Mouse (Mus musculus) adrenal gland, postnatal 25 days (tissue): ENCODE measurements around the gene Hnrnpab. TPM values are rescaled to one million over a fixed set of nuclear protein-coding genes. Genes with fewer than 3 reads are reported as not detected.
"Not testable (repeated sequence)": the region's sequence is repeated elsewhere in the genome, so short reads cannot be mapped to it uniquely, and the experiment has no call there.

Experiments used
- DNase-seq: peaks from one replicate; pipeline ENCODE4 v3.0.0; 2021; ENCODE audit warnings: mixed read lengths
- total RNA-seq: library from RNA; stranded (reverse); gene quantifications from 2 replicates; pipeline ENCODE4 v1.2.3, GENCODE M21; 2021

The Hnrnpab gene
- total RNA-seq, 1 experiment from 2014 or later, result 304 TPM

- no peak for DNase-seq
Measured at GRCm38 (mm10) chr11:51635127-51635524, 28.5 kb upstream of the Hnrnpab start.

- no peak for DNase-seq
Measured at GRCm38 (mm10) chr11:51633721-51634120, 27.1 kb upstream of the Hnrnpab start.

DNA sequence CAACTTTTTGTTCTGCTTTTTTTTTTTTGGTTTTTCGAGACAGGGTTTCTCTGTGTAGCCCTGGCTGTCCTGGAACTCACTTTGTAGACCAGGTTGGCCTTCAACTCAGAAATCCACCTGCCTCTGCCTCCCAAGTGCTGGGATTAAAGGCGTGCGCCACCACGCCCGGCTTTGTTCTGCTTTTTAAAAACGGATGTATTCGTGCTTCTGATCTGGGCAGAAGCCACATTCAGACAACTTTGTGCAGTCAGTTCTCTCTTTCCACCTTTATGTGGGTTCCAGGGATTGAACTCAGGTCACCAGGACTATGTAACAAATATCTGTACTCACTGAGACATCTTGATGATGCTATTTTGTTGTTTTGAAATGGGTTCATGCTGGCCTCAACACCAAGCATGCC, 26.6 kb upstream of the Hnrnpab start:
- not testable (repeated sequence) for DNase-seq

GRCm38 (mm10) chr11:51632130-51632753, 25.6 kb upstream of the Hnrnpab start:
- DNase-seq, result no peak

GRCm38 (mm10) chr11:51629651-51630314, 23.1 kb upstream of the Hnrnpab start:
- DNase-seq, result no peak

DNA sequence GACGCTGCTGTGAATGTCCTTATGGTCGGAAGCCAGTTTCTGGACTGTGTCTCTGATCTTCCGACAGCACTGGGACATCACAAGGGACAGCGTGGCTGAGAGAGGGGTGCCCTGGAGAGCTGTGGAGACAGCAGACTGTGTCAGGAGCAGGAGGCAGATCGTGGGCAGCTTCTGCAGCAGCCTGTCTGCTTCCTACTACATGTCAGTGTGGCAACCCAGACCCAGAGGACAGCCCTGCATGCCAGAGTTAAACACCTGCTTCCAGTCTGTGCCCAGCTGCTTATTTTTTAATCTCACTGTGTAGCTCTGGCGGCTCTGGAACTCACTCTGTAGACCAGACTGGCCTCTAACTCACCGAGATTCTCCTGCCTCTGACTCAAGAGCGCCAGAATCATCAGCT, 21.3 kb upstream of the Hnrnpab start:
- no peak for DNase-seq

DNA sequence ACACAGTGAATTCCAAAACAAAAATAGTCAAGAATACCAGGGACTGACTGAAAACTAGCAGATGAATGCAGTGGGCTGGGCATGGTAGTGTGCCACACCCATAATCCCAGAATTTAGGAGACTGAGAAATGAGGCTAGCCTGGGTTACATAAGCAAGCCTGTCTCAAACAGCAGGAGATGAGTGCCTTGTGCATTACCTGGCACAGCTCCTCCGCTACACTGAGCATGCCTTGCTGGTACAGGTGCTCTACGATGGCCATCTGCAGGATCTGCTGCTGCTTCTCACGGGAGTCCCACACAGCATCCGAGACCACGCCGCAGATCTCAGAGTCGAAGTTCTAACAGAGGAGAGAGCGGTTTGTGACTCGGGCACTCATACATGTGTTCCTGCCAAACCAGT, 20.8 kb upstream of the Hnrnpab start:
- no peak for DNase-seq

GRCm38 (mm10) chr11:51625187-51625820, 18.7 kb upstream of the Hnrnpab start:
- DNase-seq, result no peak

DNA sequence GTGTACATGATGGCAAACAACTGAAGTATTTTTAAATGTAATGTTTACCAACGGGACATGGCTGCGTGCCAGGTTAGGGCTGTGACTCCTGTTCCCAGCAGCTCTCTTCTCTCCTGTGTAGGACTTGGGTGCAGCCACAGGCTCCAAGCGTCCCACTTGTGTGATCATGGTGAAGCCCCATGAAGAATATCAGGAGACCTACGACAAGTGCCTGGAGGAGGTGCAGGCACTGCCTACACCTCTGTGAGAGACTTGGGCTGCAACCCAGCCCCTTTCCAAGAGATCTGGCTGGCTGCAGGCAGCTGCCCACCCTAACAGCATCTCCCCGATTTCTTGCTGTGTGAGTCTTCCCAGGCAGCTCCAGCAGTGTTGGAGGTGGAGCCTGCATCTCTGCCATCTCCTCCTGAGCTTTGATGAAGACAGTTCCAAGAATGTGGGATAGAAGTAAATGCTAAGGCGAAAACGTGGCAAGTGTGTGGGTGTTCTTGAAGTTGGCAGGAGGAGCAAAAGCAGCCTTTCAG, 16.4 kb upstream of the Hnrnpab start:
- DNase-seq, result no peak

- no peak for DNase-seq
Measured at GRCm38 (mm10) chr11:51621776-51622175, 15.1 kb upstream of the Hnrnpab start.

DNA sequence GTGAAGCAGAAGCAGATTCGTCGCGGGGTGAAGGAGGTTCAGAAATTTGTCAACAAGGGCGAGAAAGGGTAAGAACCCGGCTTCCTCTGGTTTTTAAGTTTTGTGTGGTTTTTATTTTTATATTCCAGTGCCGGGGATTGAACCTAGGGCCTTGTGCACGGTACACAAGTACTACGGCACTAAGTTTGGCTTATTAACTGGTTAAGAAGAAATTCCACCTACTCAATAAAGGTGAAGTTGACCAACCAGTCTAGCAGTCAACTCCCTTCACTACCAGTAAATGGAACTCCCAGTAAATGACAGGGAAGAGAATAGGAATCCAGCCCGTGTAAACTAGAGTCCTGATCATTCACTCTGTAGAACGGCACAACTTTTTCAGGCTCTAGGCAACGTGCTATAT, 13.4 kb upstream of the Hnrnpab start:
- no peak for DNase-seq

DNA sequence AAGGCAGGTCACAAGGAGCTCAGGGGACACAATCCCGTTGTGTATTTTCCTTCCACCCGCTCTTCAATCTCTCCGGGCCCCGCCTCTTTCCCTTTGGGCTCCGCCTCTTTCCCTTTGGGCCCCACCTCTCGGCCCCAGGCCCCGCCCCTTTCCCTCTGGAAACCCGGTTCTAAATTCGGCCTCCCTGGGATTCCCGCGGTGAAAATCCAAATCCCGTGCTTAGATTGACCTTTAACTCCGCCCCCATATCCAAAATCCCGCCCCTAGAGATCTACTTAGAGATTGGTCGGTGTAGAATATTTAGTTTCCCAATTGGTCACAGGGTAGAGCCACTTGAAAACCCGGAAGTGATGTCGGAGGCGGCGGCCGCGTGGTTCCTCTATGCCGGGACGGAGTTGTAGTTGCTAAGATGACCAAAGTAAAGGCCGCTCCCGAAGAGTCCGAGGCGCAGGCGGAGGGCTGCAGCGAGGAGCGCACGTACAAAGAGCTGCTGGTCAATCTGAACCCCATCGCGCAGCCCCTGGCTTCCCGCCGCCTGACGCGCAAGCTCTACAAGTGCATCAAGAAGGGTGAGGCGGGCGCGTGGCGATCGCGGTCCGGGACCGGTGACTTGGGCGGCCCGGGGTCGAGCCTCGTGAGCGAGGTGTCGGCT, 12.9 kb upstream of the Hnrnpab start, which contains the start of gene Nhp2:
Gene Nhp2 (plus strand): TSS at position 327 of the 652 bp plus-strand sequence.
- DNase-seq, result peak; percentile 93

DNA sequence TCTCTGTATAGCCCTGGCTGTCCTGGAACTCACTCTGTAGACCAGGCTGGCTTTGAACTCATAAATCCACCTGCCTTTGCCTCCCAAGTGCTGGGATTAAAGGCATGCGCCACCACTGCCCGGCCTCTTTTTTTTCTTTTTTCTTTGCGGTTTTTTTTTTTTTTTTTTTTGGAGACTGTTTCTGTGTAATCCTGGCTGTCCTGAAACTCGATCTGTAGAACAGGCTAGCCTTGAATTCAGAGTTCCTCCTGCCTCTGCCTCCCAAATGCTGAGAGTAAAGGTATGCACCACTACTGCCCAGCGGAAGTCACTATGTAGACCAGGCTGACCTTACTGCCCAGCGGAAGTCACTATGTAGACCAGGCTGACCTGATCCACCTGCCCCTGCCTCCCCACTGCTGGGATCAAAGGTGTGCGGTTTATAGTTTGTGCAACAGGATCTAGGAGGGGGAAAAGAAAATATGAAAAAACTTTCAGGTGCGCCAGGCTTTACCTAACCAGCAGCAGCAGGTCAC, 12.3 kb upstream of the Hnrnpab start:
- no peak for DNase-seq

DNA sequence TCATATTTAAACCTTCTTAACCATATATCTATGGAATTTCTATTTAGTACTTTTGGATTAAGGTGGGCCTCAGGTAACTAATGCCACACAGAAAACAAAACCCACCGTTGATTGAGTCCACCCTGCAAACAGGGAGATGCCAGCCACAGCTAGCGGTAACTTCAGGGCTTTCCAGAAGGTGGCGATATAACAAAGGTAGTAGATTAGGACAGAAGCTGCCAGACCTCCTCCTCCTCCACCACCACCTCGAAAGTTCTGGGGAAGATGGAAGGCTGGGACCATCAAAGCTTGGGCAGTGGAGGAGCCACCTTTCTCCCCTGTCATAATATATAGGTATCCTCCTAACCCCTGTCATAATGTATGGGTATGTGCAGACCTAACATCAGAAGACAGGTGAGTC, 11.0 kb upstream of the Hnrnpab start:
- peak; percentile 50 for DNase-seq

GRCm38 (mm10) chr11:51616113-51616512, 9.5 kb upstream of the Hnrnpab start:
- DNase-seq, result not testable (repeated sequence)

DNA sequence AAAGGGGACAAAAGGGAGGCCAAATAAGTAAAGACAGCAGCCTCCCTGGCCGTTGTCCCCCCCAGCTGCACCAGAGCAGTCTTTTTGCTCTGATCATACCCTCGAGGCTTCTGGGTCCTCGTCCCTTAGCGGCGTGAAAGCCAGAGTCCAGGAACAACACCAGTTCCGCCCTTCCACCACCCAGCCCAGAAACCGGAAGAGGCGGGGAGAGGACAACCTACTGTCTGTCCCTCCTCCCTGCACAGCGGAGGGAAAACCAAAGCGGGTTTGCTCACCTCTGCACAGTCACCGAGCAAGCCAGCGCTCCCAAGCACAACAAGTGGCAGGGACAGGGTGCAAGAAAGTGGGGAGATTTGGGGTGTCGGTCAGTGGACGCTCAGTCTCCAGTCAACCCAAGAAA, 9.0 kb upstream of the Hnrnpab start:
- peak; percentile 76 for DNase-seq

GRCm38 (mm10) chr11:51615129-51615528, 8.5 kb upstream of the Hnrnpab start:
- DNase-seq, result no peak

DNA sequence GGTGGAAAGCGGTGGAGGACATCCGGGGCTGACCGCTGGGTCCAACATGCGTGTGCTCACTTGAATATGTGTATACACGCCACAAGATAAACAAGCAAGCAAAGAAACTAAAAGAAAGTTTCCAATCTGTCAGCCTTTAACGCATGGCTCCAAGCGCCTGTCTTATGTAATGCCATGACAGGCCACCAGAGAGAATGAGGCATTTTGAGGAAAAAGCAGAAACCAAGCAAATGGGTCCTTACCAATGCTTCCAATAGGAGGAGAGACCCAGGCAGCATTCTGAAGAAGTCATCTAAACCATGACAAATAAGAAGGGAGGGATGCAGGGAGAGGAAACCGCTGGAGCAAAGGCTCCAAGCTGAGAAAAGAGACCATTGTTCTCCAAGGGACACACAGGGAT, 7.6 kb upstream of the Hnrnpab start:
- DNase-seq, result no peak

- not testable (repeated sequence) for DNase-seq
Measured at GRCm38 (mm10) chr11:51609940-51610339, 3.3 kb upstream of the Hnrnpab start.

GRCm38 (mm10) chr11:51609266-51609909, 2.7 kb upstream of the Hnrnpab start:
- DNase-seq, result no peak

DNA sequence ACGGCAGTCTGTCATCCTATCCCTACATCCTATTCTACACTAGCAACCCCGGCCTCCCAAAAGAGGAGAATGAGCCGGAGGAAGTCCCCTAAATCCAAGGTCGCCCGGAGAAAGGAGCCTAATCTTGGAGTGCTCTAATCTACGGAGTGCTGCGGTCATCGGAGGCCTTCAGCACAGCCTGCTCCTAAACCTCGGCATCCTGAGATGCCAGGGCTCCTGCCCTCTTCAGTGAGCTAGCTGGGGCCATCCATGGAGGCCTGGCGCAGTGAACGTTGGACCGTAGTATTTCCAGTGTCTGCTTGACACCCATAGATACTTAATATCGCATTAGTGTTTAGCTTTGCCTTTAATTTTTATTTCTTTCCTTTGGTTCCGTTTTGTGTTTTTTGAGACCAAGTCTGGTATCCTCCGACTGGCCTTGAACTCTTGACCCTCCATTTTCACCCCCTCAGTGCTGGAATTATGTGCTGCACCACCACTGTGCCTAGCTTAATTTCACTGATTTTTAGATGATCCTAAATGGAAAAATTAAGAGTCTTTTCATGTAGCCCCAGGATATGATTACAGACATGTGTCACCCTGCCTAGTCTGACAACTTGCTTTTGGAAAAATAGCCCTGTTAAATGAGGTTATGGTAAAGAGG, 570 bp upstream of the Hnrnpab start:
- DNase-seq, result no peak
